In the genomic region with DNA sequence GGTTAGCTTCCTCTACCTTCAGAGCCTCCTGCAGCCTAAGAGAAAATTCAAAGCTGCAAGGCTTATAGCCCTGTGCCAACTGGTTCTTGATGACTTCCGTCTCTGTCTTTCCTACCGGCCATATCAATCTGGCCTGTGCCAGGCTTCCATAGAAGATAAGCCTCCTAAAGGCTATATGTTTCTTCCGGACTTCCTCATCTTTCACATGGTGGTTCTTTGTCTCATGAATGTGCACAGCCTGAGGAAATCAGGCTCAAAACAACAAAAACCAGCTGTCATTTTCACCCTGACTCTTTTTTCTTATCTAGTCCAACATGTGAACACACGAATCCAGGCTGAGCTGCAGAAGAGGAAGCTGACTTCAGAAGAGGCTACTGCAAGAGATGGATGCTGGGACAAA, we compare ENCODE assay signal across 18 mouse cellular contexts.
"Had no signal": no experiment of that assay in that cellular context is flagged by ENCODE, and none has a peak within 500 bp of the region (broad histone marks: within the 10 kb centered on the region; RNA-seq: fewer than 3 reads in every experiment).

No protein-coding gene starts in this region.

- H3K27ac ChIP-seq: liver, embryonic 13.5 days; macrophage; stomach, postnatal 0 days had no signal

- H3K27me3 ChIP-seq: liver, embryonic 13.5 days; megakaryocyte, embryonic 14.5 days had no signal

- H3K9ac ChIP-seq: liver, embryonic 13.5 days; lung, embryonic 14.5 days had no signal

- DNase-seq: kidney, adult 18-20 months; kidney, adult 9 months; kidney, postnatal 14 days; kidney, postnatal 4 days; liver, embryonic 13.5 days; lung, embryonic 14.5 days; midbrain, embryonic 14.5 days; right cerebral cortex, adult 18-20 months; right cerebral cortex, postnatal 14 days; right cerebral cortex, postnatal 4 days; thymus, adult 2 months; thymus, postnatal 14 days had no signal

- H3K4me1 ChIP-seq: liver, embryonic 13.5 days had no signal

- H3K4me3 ChIP-seq: liver, embryonic 13.5 days; megakaryocyte, embryonic 14.5 days had no signal

- ATAC-seq: intestine, embryonic 16.5 days; lung, postnatal 0 days had no signal

- H3K4me2 ChIP-seq: liver, embryonic 13.5 days; lung, embryonic 14.5 days; midbrain, embryonic 11.5 days had no signal

- H3K9me3 ChIP-seq: liver, embryonic 13.5 days had no signal

- H3K36me3 ChIP-seq: liver, embryonic 13.5 days had no signal
